Mouse (Mus musculus): ENCODE measurements around the gene Stac. TPM values are rescaled to one million over a fixed set of nuclear protein-coding genes. Genes with fewer than 3 reads are reported as not detected.

Gene Stac
- total RNA-seq, 2 experiments from 2014 or later, result 3.2 to 3.7 TPM

DNA sequence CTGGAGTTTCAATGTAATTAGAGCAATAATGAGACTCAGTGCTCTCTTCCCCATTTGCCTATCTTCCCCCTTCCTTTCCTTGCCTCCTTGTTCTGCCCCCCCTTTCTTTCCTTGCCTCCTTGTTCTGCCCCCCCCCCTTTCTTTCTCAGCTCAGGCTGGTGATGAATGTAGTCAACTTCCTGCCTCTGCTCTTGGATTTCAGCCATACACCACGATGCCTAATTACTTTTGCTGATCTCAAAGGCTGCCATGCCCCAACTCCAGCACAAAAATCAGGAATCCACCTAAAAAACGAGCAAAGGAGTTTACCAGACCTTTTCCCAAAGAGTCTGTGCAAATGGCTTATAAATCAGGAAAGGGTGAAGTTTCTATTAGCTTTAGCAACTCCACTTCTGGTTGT, 10.6 kb downstream of the Stac start:
- no peak for DNase-seq (ENCODE audit: low spot score in 2 of 2)
- peak overlapping the region; percentile 56 for H3K27ac ChIP-seq
- H3K4me3 ChIP-seq, result no peak overlapping the region
- no peak for TF ChIP-seq CTCF (conservative IDR thresholded peaks at IDR 0.05)

DNA sequence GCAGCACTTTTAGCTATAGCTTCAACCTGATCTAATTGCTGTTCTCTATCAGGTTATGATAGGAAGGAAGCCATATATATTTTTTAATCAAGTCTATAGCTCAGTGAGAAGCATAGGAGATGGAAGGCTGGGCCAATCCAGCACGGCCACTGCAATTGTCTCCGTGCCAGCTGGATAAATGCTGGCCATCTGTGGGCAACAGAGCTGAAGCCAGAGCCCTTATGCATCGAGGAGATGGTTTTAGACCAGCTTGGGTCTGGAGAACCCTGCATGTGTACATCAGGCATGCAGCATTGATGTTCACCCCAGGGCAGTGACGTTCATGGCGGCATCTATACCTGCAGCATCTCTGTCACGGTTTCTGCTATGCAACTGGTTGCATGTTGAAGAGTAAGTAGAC, 20.3 kb downstream of the Stac start:
- DNase-seq (ENCODE audit: low spot score in 2 of 2), result no peak
- no peak for TF ChIP-seq CTCF (conservative IDR thresholded peaks at IDR 0.05)
- no peak overlapping the region for H3K27ac ChIP-seq
- no peak overlapping the region for H3K4me3 ChIP-seq

DNA sequence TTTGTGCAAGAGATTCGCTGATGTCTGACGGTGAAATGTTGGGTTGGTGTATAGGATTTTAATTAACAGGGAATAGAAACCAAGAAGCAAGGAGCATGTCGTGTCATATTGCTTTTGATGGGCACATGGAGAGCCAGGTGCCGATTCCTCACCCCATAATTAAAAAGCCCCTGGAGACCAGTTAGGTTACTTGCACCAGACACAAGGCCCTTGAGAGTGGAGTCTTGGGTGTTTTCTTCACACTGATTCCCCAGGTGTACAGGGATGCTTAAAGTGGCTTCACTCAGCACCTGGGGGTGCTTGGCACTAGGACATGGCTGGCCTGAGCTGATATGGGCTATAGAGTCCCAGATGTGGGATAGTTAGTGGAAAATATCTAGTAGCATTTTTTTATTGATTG, 35.1 kb downstream of the Stac start:
- Histone ChIP-seq H3K27ac (no peak overlapping the region), H3K4me3 (no peak overlapping the region)
- DNase-seq (ENCODE audit: low spot score in 2 of 2), result no peak
- no peak for TF ChIP-seq CTCF (conservative IDR thresholded peaks at IDR 0.05)

DNA sequence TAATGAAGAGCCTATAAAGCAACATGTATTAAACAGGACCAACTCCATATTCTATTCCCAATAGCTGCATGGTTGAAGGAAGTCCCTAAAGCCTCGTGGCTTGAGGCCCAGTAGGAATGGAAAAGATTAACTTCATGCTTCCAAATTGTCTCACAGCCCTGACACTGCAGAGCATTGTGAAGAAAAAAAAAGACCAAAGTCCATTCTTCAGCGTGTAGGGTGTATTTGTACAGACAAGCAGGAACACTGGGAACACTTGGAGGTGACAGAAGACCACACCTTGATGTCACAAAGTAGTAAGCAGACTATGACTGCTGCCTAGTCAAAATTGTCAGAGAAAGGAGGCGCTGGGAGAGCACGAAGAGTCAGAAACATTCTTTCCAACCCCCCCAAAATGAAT, 45.9 kb downstream of the Stac start:
- Histone ChIP-seq H3K27ac (no peak overlapping the region), H3K4me3 (no peak overlapping the region)
- no peak for DNase-seq (ENCODE audit: low spot score in 2 of 2)
- no peak for TF ChIP-seq CTCF (conservative IDR thresholded peaks at IDR 0.05)

DNA sequence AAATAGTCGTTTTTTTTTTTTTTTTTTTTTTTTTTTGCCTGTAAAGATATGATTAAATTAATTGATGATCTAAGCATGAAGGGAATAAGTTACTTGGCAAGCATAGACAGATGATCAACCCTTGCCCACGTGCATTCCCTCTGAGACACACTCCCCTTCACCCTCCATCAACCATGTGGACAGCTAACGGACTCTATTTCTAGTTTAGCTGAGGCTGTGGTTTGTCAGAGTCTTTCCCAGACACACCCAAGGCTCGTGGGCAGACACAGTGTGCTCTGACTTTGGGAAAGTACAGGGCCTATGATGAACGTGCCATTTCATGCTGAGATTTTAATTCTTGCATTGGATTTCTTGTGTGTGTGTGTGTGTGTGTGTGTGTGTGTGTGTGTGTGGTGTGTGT, 46.8 kb downstream of the Stac start:
- no peak for TF ChIP-seq CTCF (conservative IDR thresholded peaks at IDR 0.05)
- no peak overlapping the region for H3K27ac ChIP-seq
- DNase-seq (ENCODE audit: low spot score in 2 of 2), result no peak
- H3K4me3 ChIP-seq, result no peak overlapping the region

DNA sequence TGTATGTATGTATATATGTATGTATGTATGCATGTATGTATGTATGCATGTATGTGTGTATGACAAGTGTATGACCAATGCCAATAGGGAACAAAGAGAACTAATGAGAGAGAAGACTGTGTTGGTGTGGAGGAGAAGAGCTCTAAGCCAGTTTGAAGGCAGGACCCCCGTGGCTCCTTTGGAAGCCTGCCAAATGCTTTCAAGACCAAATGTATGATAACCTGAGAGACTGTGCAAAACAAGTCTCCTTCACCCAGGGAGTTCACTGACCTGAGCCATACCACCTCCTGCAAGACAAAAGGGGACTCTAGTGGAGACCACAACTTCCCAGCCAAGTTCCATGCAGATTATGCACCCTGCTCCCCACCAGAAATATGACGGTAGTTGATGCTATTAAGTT, 52.5 kb downstream of the Stac start:
- no peak for DNase-seq (ENCODE audit: low spot score in 2 of 2)
- H3K4me3 ChIP-seq, result no peak overlapping the region
- no peak overlapping the region for H3K27ac ChIP-seq
- no peak for TF ChIP-seq CTCF (conservative IDR thresholded peaks at IDR 0.05)

DNA sequence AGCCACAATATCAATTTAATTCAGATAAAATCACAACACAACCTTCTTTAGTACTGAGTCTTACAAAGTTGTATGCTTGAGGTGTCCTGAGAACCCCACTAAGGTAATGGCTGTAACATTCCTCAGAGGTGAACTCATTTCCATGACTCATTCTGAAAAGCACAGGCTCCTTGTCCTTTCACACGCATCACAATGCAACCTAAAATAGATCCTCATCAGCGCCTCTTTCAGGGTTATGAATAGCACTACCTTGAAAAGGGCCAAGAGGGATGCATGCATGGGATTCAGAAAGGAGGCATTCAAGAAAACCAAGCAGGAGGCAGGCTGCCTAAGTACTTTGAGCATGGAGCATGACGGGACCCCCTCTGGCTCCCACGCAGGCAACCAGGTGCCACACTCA, 57.3 kb downstream of the Stac start:
- no peak for DNase-seq (ENCODE audit: low spot score in 2 of 2)
- H3K4me3 ChIP-seq, result no peak overlapping the region
- H3K27ac ChIP-seq, result no peak overlapping the region
- TF ChIP-seq CTCF (conservative IDR thresholded peaks at IDR 0.05), result no peak

DNA sequence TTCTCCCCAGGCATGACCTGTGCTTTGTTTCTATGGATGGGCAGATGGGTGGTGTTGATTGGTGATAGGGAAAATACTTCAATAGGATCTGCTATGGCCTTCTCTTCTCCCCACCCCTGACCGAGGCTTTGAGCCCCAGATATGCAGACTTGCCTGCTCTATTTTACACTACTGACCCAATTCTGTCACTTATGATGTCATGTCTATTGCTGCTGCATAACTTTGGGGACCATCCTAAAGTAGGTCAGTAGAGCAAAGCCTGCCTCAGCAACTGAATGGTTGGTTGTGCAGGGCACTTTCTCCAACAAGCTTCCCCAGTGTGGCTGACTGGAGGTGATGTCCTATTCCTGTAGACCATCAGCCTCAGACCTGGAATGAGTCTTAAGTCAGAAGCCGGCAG, 69.0 kb downstream of the Stac start:
- Histone ChIP-seq H3K4me3 (no peak overlapping the region), H3K27ac (no peak overlapping the region)
- TF ChIP-seq CTCF (conservative IDR thresholded peaks at IDR 0.05), result no peak
- no peak for DNase-seq (ENCODE audit: low spot score in 2 of 2)

DNA sequence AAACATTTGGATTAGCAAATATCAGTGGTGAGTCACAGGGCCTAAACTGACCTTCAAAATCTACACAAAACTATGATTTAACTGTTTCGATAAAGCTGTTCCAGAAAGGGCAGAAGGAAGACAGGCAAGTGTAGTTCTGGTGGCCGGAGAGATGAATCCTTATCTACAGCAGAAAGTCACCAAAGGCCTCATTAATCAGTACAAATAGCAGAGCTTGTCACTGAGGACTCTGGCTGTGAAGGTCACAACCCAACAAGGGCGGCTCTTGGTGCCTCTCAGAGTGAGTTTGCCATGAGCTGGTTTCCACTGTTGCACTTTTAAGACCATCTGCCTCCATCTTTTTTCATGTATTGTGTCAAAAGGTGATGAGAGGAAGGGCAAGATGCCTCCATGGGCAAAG, 78.8 kb downstream of the Stac start:
- Histone ChIP-seq H3K4me3 (no peak overlapping the region), H3K27ac (no peak overlapping the region)
- no peak for TF ChIP-seq CTCF (conservative IDR thresholded peaks at IDR 0.05)
- DNase-seq (ENCODE audit: low spot score in 2 of 2), result no peak

DNA sequence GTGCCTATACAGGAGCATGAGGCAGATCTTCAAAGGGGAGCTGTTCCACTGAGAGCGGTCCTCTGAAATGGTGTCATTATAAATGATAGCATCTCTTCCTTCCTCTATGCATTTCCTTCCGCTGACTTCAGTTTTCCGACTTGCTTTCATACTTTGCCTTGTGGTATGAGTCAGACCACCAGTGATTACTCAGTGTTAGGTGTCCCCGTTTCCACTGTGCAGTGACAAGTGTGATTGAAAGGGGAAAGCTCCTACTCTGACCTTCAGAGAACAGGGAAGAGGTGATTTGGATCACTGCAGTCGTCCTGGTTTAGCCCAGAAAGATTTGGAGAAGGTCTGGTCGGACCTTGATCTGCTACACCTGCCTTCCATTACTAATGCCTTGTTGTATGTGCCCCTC, 81.4 kb downstream of the Stac start:
- no peak for DNase-seq (ENCODE audit: low spot score in 2 of 2)
- no peak for TF ChIP-seq CTCF (conservative IDR thresholded peaks at IDR 0.05)
- Histone ChIP-seq H3K27ac (no peak overlapping the region), H3K4me3 (no peak overlapping the region)

DNA sequence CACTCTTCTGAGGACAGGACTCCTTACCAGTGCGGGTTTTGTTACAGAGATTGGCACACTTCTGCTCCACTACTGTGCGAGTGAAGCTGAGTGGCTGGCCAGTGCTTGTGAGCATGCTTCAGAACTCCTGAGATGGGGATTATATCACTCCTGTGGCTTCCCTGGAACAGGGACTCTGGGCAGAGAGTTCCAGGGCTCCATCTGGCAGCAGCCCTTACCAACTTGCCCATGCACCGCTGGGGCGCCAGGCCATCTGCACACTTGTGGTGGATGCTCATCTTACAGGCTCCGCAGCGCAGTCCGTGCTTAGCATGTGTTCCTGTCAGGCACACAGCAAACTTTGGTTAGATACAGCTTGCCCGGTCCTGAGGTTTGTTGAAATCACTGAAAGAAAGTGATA, 83.5 kb downstream of the Stac start:
- H3K27ac ChIP-seq, result no peak overlapping the region
- no peak for TF ChIP-seq CTCF (conservative IDR thresholded peaks at IDR 0.05)
- H3K4me3 ChIP-seq, result no peak overlapping the region
- DNase-seq (ENCODE audit: low spot score in 2 of 2), result no peak

DNA sequence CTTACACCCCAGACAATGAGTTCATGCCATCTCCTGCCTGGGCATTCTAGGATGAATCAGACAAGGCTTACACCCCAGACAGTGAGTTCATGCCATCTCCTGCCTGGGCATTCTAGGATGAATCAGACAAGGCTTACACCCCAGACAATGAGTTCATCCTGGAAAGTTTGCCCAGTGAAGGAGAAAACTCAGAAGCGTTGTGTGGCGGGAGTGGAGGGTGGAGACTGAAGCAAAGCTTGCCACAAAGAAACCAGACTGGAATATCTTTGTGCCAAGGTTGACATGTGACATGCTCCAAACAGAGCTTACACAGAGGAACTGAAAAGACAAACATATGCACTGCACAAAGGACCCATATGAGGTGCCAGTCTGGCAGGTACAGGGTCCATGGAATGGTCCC, 102.6 kb downstream of the Stac start:
- no peak for DNase-seq (ENCODE audit: low spot score in 2 of 2)
- H3K27ac ChIP-seq, result no peak overlapping the region
- TF ChIP-seq CTCF (conservative IDR thresholded peaks at IDR 0.05), result no peak
- H3K4me3 ChIP-seq, result no peak overlapping the region

DNA sequence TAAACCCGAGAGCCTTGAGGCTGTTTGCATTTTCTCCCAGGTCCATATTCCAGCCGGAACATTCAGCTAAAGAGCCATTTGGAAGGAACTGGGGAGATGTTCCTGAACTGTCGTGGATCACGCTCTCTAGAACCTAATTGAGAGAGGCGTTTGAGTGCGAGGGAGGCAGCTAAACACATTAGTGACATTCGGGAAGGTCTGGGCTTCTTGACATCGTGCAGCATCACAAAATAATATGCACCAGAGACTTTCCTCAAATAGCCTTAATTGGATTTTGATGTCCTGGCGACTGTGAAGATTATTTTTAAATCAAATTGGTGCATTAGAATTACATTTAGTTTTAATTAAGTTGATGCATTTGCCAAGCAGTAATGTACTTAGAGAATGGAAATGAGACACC, 111.4 kb downstream of the Stac start:
- no peak for TF ChIP-seq CTCF (conservative IDR thresholded peaks at IDR 0.05)
- no peak overlapping the region for H3K4me3 ChIP-seq
- no peak for DNase-seq (ENCODE audit: low spot score in 2 of 2)
- no peak overlapping the region for H3K27ac ChIP-seq

DNA sequence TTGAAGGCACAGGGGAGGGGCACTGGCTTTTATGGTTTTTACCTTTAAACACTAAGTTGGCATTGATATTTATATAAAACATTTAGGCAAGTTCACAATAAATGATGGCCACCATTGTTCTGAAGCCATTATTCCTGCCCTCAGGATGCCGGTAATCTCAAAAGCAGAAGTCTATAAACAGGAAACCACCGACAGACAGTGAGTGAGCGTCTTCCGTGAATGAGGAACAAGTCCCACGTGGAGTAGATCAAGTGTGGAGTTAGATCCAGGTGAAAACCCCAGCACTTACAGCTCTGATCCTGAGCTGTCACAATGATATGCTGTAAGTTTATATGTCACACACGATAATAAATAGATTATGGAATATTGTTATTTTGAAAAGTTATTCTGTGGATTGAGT, 112.7 kb downstream of the Stac start:
- DNase-seq (ENCODE audit: low spot score in 2 of 2), result no peak
- Histone ChIP-seq H3K27ac (no peak overlapping the region), H3K4me3 (no peak overlapping the region)
- TF ChIP-seq CTCF (conservative IDR thresholded peaks at IDR 0.05), result no peak

DNA sequence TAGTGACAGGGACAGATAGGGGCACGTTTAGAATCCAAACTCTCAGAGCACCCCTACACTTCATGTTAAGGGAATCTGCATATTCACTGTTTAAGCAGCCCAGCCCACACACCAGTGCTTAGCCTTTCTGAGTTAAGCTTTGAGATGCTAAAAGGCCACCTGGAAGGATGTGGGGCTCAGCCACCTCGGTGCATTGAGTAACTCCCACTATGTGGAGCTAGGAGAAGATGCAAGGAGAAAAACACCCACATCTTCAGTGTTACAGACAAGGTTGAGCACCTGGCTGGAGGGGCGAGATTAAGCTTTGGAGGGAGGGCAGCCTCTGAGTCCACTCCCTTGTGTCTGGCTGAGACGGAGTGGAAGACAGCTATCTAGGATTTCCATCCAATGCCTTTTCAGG, 114.3 kb downstream of the Stac start:
- Histone ChIP-seq H3K27ac (no peak overlapping the region), H3K4me3 (no peak overlapping the region)
- DNase-seq (ENCODE audit: low spot score in 2 of 2), result no peak
- no peak for TF ChIP-seq CTCF (conservative IDR thresholded peaks at IDR 0.05)
